Mouse (Mus musculus): ENCODE data around the gene Slc12a3.

GRCm38 (mm10) chr8:94386214-94387026 is 57.4 kb downstream of the Slc12a3 start, which contains the start of gene Herpud1:
- TF ChIP-seq CTCF (IDR thresholded peaks at IDR 0.05; ENCODE audit: control insufficient read depth, insufficient read depth, insufficient read length) (no peak), MYOG (IDR thresholded peaks at IDR 0.05; ENCODE audit: control insufficient read depth, extremely low read depth, insufficient read length) (no peak)

Measured in C2C12 (cell line).